Mouse (Mus musculus) thymus, adult 2 months (tissue): ENCODE measurements around the gene Clic6.

Source experiments
- CTCF ChIP-seq: fragments of 200-500 bp; IDR thresholded peaks from 2 replicates; pipeline ENCODE4 v1.5.1; 2012; ENCODE audit warnings: mild to moderate bottlenecking, control low read depth, low read length, moderate library complexity, borderline replicate concordance; ENCODE audit not compliant: control insufficient read depth, poor library complexity, insufficient read depth; ENCODE audit errors: extremely low read depth
- POLR2A ChIP-seq: fragments of 200-500 bp; IDR thresholded peaks from 2 replicates; pipeline ENCODE4 v1.6.1; 2012; ENCODE audit warnings: mild to moderate bottlenecking, low read length, control low read depth, moderate library complexity; ENCODE audit not compliant: control insufficient read depth, poor library complexity, insufficient read depth; ENCODE audit errors: extremely low read depth

- no peak for TF ChIP-seq POLR2A
- no peak for TF ChIP-seq CTCF
Measured at GRCm38 (mm10) chr16:92510835-92511772, 25.6 kb downstream of the Clic6 start.
